Mouse (Mus musculus) left cerebral cortex, adult 8-10 months (tissue): ENCODE data around the gene Synpo2l. TPM values are rescaled to one million over a fixed set of nuclear protein-coding genes. Genes with fewer than 3 reads are reported as not detected.

Source experiments
- DNase-seq, 2 experiments: peaks; one replicate each; pipeline ENCODE4 v3.0.0; 2022; ENCODE audit warnings: low spot score in 2 of 2
- total RNA-seq, 4 experiments: library from RNA; stranded (reverse); gene quantifications; 2 replicates each; pipeline ENCODE4 v1.2.4; 2022

Synpo2l gene
- total RNA-seq, 4 experiments from 2014 or later, result 0.23 to 0.57 (median 0.47) TPM

DNA sequence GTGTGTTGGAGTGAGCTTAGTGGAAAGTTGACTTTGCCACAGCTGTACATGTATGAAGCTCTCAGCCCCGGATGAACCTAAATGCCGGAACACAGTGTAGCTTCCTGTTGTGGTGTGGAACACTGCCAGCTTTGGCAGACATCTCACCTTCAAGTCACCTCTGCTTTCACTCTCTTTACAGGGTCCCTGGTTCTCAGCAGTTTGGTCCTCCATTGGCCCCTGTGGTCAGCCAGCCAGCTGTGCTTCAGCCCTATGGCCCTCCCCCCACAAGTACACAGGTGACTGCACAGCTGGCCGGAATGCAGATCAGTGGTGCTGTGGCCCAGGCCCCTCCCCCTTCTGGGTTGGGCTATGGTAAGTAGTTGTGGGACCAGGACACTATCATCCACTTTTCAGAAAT, 14.3 kb upstream of the Synpo2l start:
- DNase-seq, result no peak

DNA sequence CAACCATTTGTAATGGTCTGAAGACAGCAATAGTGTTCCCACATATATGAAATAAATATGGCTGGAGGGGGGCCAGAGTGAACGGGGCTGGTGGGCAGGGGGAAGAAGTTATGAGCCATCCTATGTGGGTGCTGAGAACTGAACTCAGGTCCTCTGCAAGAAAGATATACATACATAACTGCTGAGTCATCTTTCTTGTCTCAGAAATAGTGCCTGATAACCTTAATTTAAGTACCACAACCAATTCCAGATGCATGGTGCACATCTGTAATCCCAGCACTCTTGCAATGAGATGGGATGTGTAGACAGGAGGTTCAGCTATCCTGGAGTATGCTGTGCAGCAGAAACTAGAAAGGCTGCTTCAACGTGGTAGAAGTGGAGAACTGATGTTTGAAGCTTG, 13.6 kb upstream of the Synpo2l start:
- no peak for DNase-seq

DNA sequence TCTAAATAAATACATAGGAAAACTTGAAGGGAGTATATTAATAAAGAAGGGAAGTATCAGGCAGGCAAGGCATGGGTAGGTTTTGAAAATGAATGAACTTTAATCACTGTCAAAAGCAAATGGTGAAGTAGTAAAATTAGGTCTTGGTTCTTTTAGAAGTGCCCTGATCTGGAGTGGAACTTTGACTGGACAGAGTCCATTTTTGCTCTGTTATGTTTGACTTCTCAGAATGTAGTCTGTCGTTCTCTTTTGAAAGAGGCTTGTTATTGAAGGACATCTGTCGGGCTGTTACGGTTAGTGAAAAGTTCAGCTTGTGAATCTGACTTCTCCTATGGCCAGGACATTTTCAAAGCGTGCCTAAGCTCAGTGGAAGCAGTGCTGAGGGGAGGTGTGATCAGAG, 9.8 kb upstream of the Synpo2l start:
- DNase-seq, result no peak

DNA sequence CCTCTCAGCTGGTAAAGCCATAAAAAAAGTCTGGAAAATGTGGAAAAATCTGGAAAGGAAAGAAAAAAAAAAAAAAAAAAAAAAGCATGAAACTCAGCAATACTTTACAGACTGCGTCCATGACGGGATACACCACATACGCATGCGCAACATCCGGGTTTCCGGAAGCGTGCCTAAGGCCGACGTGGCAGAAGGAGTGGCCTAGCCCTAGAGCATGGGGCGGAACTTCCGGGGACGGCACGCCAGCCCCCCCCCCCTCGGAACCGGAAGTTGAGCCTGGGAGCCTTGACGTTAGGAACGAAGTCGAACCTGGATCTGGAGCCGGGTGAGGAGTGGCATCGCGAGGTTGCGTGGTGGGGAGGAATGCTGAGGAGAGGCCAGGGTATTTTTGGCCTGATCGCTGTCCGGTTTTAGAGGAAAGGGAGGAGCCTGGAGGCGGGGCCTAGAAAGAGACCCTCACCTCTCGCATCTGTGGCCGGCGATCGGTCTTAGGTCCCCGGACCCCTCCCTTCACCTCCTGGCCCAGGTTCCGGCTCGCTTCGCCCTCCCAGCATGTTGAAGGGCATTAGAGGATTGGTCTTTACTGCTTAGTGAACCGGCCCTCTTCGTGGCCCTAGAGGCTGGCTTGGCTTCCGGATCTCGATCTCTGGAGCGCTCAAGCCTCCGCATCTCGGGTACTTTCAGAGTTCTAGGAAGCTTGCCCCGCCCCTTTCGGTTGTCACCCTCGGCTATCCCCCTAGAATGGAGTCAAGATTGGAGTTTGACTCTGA, 6.1 kb upstream of the Synpo2l start, which contains the start of gene Sec24c:
TSS of gene Sec24c (plus strand) at position 245 of the 770 bp plus-strand sequence.
- DNase-seq, result peak; percentile 90 to 93

DNA sequence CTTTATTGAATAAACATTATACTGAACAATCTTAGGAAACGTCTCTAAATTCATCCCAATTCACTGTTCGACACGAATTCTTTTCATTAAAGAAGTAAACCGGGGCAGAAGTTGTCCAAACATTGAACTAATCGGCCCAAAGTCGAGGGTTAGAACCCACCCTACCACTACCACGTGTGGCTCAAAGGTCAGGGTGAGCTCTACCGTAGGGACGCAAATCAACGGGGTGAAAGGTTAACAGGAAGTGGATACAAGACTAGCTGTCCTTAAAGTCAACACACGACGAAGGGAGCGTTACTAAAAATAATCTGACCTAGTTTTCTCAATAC, 5.5 kb upstream of the Synpo2l start:
- DNase-seq, result peak in 1 of 2 experiments; percentile 65

DNA sequence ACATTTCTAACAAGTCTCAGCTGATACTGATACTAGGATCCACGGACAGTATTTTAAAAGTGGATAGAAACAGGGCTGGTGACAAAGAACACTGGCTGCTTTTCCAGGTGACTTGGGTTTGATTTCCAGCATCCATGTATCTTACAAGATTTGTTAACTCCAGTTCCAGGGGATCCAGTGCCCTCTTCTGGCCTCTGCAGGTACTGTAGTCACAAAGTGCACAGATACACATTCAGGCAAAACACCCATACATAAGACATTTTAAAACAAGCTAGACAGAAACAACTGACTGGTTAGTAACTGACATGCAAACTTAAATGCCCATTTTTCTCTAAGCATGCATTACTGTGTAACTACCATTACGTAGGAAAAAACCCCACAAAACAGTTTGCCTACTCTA, 4.8 kb upstream of the Synpo2l start:
- no peak for DNase-seq

DNA sequence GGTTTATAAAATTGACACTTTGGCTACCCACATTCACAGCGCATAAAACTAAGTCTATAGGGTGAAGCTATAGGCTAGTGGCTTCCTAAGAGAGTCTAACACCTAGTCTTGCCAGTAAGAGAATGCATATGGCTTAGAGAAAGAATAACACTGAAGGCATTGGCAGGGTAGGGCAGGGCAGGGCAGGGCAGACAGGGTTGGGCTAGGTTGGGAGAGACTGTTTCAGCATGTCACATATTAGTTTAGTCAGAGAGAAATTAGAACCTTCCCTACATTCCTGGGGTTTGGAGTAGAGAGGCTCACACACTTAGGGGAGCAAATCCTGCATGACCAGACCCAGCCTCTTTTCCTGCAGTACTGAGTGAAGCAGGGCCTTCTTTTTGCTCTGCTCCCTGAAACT, 685 bp downstream of the Synpo2l start:
- DNase-seq, result no peak

DNA sequence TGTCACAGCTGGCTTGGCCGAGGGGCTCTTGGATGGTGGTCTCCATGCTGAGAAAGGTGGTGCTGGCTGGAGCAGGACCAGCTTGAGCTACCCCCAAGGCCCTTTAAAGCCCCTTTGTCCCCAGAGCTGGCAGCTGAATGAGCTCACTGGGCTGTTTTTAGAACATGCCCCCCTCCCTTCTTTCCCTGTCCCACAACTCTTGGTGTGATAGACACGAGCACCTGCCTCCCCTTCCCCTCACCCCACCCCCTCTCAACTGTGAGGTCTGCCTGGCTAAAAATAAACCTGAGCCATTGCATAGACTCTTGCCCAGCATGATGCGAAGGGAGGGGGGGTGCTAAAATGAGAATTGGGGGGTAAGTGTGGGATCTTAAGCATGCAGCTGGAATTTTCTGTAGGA, 3.7 kb downstream of the Synpo2l start:
- no peak for DNase-seq

DNA sequence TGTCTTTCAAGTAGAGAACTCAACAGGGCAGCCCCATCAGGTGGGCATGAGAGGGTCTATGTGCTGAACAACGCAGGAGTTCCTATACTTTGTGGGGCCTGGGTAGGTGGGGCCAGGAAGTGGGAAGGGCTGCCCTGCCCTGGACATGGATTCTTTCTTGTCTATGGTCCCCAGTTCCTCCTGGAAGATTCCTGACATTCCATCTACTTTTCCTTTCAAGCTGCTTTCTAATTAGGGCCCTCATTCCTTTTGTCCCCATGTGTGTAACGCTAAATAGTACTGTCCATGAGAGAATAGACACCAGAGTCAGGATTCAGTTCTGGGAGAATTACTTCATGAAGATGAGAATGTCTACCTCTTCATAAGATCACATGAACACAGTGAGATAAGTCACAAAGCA, 4.6 kb downstream of the Synpo2l start:
- DNase-seq, result no peak

DNA sequence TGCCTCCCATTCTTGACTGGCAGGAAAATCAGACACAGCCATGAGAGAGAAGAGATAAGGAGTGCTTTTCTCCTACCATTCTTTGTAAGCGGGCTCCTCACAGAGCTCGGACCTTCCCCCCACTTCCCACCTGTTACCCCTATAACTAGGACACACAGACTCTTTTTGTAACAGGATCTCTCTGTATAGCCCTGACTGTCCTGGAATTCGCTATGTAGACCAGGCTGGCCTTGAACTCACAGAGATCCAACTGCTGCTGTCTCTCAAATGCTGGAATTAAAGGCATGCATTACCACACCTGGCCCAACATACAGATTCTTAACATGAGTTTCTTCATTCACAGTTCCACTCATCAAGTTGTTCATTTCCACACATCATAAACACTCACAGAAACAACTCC, 5.4 kb downstream of the Synpo2l start:
- DNase-seq, result no peak

DNA sequence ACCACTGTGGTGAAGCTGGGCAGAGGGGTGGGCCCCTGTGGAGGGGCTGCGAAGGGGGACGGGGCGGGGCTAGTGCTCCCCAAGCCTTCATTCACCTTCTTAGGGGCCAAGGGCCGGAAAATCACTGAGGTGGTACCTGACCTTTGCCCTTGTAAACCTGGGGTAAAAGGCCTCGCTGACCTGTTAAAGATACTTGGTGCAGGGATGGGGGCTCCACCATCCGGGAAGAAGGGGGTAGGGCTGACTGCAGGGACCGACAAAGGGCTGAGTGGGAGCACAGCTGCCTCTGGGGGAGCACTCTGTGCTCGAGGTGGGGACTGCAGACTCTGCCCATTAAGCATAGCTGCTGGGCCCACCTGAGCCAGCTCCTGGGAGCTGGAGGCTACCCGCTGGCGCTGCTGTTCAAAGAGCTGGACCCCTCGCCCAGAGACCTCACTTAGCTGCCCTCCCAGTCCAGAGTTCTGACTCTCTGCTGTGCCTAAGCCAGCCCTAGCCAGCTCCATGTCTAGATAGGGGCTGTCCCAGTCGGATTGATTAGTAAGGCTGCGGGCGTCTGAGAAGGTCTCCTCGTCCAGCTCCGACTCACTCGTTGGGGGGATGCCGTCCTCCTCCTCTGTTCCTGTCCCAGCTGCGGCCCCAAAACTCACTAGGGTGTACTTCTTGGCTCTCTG, 6.4 kb downstream of the Synpo2l start:
- DNase-seq, result no peak

DNA sequence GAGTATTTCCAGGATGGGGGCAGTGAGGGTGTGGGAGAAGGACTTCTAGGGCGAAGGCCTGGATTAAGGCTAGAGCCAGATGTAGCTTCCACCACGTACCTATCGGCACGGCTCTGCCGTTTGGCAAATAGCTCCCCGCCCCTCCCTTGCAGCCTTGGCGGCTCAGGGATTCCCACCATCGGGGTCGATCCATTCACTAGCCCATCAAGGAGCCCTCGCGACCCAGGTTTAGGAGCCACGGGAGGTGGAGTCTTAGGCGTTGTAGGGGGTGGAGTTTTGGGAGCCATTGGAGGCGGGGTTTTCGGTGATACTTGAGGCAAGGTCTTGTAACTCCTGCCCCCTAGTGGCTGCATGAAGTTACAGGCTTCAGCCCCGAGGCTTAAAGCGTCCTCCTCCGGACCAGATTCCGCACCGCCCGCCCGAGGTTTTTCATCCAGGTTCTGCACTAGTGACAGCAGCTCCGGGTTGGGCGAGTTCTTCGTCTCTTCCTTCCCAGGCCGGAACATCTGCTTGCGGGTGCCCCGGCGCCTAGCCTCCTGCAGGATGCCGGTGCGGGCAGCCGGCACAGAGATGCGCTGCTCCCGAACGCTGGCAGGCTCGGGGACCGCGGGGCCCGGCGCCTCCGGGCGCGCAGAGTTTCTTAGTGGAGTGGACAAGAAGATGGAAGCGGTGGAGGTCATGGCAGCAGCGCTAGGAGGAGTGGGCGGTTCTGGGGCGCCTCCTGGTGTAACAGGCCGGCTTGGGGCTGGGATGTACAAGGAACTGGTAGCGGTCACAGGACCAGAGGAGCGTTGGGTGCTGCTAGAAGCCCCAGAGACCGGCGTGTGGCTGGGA, 7.1 kb downstream of the Synpo2l start:
- DNase-seq, result peak; percentile 81 to 92

DNA sequence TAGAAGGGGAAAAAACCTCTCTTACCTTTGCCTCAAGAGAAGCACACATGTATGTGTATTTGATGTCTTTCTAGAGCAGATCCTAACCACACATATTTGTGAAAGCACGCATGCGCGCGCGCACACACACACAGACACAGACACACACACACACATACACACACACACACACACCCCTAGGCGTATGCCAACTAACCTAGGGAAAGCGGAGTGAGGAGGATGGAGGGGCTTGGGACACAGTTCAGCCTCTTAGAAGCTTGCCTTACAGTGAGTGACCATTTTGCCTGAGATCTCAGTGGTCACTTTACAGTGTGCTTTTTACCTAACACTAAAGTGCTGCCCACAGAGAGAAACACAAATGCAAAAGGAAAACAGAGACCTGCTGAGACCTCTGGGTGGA, 8.5 kb downstream of the Synpo2l start:
- DNase-seq, result no peak

DNA sequence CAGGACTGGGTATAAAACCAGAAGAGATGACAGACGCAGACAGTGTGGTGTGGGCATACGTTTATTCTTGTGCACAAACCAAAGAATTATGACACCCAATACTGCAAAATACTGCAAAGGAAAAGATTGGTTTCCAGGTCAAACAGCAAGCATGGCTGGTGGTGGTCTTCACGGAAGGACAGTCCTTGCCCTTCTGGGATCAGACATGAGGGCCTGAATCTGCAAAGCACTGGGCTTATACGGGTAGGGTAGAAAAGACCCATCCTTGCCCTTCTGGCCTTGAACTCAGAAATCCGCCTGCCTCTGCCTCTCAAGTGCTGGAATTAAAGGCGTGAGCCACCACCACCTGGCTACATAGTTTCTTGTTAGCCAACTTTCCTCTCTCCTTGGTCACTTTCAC, 9.3 kb downstream of the Synpo2l start:
- no peak for DNase-seq

DNA sequence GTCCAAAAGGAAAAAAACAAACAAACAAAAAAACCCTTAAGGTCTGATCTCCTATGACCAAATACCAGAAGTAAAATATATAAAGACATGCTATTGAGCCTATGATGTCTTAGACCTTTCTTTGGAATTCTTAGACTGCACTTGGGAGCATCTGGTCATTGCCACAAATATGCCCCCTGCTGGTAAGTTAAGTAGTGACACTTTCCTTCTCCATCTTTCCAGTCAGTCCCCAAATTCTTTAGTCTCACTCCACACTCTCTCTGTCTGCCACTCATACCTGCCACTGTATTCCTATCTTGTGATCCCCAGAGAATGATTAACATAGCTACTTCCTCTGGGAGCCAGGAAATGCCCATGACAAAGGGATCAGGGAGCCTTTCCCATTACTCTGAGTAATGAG, 9.8 kb downstream of the Synpo2l start:
- no peak for DNase-seq

DNA sequence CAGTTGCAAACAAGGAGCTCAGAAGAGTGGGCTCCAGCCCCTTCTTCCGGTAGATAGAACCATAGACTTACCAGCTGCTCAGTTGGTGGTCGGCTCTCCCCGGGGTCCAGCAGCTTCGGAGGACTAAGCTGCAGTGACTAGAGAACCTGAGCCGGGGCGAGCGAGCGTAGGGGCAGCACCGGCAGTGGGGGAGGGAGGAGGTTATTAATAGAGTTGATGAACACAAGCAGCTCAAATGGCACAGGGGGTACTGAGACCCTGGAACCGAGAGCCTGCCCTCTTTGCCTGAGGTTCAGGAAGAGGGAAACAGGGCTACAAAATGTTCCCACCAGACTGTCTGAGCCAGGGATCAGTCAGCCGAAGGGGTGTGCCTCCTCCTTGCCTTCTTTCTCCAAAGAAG, 11.8 kb downstream of the Synpo2l start, which contains the start of gene Myoz1:
TSS of gene Myoz1 (minus strand) at position 180 of the 400 bp plus-strand sequence.
- no peak for DNase-seq

DNA sequence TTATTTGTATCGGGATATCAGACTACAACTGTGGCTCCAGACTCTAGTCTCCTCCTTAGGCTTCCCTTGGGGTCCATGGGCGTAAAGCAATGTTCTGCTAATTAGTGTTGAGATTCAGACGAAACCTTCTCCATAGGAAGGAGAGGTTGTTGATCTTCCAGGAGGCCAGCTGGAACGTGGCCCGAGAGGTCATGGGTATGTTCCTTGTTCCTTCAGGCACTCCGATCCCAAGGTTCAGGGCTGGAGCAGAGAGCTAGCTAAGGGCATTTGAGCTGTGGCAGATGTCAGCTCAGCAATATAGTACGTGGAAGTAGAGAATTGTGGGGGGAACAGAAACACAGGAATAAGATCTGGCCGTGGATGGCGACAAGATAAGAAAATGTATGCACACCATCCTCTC, 12.4 kb downstream of the Synpo2l start:
- DNase-seq, result no peak

DNA sequence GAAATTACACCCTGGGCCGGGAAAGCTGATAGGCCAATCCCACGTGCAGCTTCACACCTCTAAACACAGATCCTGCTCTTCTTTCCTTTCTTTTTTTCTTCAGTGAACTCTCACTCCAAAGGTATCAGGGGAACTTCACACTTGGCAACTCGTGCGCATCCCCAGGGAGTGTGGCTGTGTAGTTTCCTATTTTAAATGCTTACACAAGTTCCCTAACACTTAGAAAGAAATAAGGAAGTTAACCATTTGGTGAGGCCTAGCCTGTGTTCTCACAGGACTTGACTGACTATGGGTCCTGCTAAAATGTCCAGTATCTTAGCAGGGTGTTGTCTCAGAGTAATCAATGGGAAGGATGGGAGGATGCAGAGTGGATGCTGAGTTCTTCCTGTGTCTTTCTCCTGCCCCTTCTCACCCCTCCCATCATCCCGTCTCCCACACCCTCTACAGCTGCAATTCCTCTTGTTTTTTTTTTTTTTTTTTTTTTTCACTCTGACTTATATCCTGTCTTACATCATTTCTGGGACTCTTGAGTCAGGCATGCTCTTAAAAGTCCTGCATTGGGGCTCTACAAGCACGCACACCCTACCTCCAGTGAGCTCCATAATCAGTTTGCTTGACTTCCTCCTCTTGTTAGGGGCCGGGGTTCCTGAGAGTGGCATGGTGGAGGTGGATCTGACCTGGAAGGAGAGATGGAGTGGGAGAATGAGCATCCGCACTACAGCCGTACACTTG, 13.3 kb downstream of the Synpo2l start:
- no peak for DNase-seq

DNA sequence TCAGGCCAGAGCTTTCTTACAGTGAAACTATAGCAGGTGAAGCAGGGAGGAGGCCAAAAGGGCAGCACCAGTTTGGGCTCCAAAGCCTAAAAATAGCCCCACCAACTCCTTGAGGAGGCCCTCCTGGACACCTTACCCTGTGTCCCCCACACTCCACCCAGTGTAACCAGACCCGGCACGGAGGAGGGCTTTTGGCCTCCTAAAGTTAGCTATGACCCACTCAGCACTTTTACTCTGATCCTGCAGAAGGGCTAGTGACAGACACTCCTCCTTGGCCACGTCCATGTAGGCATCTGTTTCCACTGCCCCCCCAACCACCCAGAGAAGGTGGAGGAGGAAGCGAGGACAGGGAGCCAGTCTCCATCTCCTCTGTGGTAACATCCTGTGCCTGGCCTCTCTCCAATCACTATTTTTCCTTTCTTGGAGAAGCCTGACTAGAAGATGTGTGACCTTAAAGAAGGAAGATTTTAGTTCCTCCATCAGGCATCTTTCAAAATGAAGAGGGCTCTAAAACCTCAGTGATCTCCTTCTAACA, 16.4 kb downstream of the Synpo2l start:
- DNase-seq, result no peak

DNA sequence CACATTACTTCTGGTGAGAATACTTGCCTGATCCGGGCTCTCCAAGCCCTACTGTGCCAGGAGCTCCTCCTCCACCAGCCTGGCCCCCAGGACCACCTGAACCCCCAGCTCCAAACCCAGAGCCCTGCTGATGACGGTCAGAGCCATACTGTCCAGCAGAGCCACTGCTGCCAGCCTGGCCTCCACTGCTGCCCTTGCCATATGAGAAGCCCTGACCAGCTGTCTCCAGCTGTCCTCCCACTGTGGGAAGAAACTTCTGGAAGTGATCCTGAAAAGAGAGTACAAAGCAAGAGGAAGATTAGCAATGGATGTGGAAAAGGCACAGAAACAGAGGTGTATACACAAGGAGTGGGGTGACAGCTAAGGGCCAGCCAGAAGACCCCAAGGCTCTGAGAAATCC, 17.2 kb downstream of the Synpo2l start:
- no peak for DNase-seq

DNA sequence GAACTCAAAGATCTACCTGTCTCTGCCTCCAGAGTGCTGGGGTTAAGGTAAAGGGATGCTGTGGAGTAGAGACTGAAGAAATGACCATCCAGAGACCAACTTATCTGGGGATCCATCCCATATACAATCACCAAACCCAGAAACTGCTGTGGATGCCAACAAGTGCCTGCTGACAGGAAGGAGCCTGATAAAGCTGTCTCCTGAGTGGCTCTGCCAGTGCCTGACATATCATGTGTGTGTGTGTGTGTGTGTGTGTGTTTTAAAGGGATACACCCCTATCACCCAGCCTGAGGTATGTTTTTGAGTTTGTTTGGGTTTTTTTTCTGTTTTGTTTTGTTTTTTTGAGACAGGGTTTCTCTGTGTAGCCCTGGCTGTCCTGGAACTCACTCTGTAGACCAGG, 21.8 kb downstream of the Synpo2l start:
- DNase-seq, result no peak
